Mouse (Mus musculus) mesoderm, embryonic 11.5 days (tissue): Measurements from ENCODE around the gene Nt5c2.

Experiments used
- DNase-seq: peaks from one replicate; pipeline ENCODE4 v3.0.0-alpha.2; 2012; ENCODE audit warnings: low read depth, low spot score

Gene Nt5c2

DNA sequence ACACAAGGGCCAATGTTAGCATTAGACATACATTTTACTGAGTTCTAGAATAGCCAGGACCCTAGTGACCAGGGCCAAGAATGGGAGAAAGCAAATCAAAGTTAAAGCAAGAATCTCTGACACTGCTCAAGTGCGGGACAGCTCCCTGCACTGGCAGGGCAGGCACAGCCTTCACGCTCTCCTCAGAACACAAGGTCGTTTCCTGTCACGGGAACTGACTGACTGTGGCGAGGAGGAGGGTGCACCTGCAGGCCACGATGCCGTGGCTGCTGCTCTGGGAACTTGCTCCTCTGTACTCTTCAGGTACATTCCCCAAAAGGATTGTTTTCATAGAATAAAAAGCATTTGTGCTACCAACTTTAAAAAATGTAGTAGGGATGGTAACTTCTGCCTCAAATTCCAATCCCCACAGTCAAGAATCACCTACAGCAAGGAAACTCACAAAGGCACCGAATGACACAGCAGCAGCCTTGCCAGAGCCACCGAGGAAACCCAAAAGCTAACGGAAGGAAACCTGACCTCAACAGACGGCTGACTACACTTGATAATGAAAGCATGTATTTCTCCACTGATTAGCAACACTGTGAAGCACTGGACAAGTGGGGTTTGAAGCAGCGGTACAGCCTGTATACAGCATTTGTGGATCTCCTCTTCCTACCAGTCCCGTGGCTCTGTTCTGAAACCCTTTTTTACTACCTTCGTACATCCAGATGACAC lies 127.0 kb downstream of the Nt5c2 start:
- DNase-seq = no peak

DNA sequence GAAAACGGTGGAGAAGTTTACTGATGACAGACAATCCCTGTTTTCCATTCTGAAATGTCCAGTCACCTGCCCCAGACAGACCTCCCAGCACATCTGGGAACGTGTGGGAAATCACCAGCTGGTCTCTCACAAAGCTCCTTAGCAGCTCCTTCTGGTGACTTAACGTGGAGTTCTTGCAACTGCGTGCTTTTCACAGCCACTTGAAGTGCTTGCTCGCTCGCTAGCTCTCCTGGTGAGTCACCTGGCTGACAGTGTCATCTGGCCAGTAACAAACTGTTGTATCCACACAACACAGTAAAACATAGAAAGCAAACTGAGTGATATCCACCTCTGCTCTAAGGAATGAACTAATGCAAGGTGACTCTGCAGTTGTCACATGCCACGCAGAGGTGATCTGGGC lies 128.1 kb downstream of the Nt5c2 start:
- no peak for DNase-seq

DNA sequence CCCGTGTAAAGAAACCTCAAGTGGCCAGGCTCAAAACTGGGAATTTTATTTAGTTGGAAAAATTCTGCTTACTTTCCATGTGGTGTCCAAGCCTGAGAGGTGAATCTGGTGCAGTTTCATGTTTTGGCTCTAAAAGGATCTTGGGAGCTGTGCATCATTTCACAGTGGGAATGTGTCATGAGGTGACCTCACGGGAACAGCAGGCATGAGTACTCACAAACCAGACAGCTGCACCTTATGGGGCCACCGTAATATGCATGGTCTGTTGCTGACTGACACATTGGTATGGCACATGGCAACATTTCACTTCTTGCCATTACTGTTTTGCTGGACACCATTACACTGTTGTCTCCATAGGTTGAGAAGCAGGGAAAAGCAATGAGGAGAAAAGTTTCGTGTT lies 129.6 kb downstream of the Nt5c2 start:
- no peak for DNase-seq

DNA sequence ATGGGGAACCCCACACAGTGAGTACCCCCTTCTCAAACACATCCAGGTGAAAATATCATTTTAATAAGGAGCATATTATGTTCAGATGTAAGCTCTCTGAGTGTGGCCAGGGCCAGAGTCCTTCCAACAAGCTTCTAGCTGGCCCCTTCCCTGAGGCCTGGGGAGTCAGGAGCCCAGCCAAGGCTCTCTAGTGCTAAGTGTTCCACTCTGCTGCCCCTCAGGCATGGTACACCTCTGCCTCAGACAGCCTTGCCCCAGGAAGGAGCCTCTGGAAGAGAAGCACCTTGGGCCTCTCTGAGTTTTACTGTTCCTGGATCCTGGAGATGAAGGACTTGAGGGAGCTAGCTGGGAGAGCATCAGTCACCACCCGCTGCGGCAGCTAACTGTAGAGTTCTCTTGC lies 135.1 kb downstream of the Nt5c2 start:
- DNase-seq = no peak

DNA sequence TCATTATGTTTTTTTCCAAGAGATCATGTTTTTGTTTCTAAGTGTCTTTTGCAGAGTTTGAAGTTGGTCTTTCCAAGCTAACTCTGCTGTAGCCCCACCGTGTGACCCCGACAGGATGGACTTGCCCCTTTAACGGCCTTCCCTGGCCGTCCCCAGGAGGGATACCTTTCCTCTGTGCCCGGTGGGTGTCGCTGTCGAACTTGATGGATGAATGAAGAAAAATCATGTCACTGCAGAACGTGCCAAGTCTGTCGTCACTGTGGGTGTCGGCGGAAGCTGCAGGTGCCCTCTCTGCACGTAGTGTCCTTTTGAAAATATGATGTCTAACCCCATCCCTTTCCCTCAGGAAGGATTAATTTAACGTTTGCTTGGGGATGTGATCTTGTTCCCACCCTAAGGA lies 136.6 kb downstream of the Nt5c2 start:
- DNase-seq = no peak

DNA sequence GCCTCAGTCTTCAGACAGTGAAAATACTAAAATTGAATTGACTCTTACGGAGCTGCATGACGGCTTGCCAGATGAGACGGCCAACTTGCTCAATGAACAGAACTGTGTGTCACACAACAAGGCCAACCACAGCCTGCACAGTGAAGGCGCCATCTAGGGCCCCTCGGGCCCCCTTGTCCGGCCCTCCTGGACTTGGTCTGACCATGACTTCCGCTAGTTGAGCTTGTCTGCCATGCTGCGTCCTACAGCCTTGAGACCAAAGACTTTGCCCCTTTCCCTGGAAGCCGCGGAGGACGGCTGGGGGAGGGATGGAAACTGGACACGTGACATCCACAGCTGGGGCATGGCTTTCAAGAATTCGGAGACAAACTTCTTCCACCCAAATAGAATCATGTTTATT lies 137.1 kb downstream of the Nt5c2 start:
- DNase-seq = no peak

DNA sequence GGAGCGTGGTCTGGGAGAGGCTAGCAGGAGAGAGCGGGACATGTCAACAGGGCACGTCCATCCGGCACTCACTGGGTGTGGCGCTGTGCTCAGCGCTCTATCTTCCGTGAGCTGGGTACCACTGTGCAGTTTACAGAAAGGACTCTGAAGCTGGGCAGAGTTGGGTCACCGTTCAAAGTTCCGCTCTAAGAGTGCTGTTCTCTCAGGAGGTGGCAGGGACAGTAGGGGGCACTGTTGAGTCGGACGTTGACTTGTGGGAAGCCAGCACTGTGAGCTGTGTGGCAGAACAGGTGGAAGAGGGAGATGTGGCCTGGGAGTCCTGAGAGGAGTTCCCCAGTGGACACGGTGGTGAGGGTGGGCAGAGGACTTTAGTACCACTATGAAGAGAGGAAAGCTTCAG lies 139.2 kb downstream of the Nt5c2 start:
- peak; percentile 80 for DNase-seq

DNA sequence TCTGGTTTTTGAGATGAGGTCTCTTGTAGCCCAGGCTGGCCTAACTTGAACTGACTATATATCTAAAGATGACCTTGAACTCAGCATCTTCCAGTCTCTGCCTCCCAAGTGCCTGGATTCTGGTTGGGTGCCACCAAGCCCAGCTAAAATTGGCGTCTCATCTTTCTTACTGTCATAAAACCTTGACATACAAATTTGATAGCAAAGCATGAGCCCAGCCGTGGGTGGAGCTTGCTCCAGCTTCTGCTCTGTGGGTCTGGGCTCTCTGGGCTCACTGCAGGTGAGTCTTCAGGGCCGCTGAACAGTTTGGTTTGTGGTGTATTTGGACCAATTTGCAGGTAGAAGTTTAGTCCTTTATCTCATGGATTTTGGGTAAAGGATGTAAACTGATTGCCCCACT lies 141.0 kb downstream of the Nt5c2 start:
- no peak for DNase-seq

DNA sequence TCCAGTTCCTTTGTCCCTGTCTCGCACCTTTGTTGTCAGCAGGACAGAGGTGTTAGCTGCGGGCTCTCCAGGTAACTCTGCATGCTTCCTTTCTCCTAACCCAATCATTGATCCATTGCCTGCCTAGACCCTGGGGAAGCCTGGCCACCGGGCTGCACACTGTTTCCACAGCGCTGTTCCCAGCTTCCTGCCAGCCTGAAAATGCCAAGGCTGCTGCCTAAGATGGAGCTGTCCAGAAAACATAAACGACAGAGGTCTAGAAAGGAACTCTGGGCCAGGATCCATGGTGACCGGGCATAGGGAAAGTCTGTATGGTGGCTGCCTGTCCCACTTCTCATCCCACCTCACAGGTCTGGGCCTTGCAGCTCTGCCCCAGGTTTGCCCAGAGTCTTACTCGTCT lies 143.3 kb downstream of the Nt5c2 start:
- DNase-seq = no peak

DNA sequence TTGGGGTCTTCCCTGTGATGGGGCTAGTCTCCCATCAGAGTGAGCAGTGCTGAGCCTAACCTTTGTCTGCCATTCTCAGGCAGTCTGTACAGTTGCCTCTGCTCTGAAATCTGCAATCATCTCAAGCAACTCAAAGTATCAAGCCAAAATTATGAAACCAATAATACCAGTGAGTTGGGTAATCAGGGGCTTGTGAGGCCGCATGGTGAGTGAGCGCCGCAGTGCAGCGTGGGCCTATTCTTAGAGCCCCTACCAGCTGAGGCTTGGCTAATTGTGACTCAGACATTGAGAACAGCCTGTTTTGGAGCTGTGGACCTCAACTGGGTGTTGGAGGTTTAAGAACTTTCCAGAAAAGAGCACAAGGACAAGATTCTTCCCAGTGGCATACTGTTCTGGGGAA lies 143.9 kb downstream of the Nt5c2 start:
- no peak for DNase-seq

DNA sequence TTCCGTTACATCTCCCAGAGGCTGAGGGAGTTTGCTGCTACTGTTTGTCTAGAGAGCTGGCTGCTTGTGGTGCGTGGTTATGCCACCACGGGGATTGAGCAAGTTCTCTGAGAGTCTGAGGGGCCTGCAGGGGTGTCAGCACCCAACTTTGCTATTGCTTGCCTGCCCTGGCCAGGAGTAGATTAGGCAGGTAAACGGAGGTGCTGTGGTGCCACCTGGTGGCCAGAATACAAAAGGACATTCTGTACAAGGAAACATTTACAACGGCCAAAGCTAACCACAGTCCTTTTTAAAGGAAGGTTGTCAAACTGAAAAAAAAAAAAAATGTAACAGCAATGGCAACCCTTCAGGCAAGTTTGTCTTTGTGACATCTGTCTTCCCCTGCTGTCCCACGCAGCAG lies 145.4 kb downstream of the Nt5c2 start:
- peak; percentile 84 for DNase-seq

DNA sequence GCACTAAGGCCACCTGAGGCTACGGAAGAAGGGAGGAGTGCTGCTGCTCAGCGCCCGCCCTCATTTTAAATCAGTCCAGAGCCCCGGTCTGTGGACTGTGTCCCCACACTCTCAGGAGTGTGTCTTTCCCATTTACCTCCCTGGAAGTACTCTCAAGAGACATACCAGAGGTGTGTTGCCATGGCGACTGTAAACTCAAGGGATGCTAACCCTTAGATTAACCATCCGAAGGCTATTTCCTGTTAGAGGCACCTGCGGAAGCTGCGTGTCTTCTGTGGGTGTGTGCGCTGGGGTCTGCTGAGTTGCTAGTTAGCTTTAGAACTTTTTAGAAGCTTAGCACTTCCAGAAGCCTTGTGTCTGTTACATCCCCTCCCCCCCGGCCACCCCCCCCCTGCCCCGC lies 145.9 kb downstream of the Nt5c2 start:
- no peak for DNase-seq

DNA sequence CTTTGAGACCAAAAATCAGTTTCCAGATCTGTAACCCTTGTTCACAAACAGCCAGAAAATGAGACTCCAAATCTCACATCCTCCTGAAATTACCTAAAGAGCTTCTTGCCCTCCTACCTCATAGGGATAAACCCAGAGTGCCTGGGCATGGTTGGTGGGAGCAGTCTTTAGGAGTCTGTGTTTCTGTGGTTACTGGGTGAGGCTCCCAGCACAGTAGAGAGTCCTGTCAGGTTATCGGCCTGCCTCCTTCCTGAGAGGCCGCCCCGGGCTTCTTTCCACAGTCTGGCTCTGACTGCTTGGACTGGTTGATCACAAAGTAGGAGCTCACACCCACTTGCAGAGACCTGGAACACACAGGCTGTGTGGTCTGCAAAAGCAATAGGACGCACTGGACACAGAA lies 149.6 kb downstream of the Nt5c2 start:
- DNase-seq = no peak

DNA sequence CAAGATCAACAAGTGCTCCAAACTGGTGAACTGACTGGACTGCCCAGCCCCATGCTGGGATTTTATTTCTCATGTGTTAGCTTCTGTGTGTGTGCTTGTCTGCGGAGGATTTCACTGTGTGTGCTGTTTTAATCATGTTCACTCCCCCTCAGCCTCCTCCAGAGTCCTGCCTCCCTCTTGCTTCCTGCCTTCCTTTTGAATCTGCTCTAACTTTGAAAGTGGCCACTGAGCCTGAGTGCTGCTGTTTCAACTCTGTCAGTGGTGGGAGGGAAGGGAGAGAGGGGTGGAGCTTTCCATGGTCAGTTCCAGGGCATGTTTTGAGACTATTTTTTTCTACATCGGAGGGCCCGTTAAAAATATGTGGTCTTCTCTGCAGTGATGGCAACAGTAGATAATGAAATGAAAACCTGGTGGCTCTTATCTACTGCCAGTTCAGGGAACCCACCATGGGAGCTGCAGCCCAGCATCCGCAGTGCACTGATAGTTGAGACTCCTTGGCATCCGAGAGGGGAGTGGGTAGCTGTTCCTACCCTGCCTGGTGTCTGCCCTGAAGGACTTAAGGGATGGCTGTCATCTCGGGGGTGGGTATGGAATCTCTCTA lies 150.1 kb downstream of the Nt5c2 start:
- no peak for DNase-seq

DNA sequence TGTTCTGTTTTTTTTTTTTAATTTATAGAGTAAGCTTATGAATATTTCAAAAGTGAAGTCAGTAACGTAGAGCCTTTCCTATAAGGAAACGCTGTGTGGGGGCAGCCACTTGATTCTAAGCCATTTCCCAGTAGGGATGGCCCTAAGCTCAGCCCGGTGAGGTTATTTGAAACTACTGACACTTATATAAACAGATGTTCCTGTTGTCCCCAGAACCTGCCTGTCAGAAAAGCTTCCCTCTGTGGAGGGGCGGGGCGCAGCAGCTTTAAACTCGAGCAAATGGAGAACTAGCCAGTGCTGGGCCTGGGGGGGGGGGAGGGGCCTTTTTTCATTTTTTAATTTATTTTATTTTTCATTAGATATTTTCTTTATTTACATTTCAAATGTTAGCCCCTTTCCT lies 150.9 kb downstream of the Nt5c2 start:
- DNase-seq = no peak

DNA sequence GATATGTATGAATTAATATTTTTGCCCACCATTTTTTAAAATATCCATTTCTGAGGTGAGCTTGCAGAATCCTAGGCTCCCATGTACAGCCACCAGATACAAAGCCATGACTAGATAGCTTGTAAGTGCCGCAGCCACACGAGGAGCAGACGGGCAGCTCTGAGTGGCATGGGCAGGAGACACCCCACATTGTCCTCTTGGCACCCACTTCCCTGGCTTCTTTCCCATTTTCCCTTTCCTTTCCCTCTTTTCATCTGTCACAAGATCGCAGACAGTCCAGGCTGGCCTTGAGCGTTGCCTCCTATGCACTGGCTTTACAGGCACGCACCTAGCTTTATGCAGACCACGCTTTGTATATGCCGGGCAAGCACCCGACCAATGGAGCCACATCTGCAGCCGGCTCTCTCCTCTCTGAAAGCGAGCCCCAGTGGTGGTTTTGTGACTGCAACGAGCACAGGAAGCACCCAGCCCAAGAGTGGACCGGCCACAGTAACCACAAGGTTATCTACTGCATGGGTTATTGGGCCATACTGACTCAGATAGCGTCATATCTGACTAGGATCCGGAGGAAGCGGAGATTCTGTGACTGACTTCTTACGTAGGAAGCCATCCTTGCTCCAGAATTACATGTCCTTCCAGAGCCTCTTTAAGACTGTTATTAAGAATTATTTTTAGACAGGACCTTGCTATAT lies 151.6 kb downstream of the Nt5c2 start:
- no peak for DNase-seq

DNA sequence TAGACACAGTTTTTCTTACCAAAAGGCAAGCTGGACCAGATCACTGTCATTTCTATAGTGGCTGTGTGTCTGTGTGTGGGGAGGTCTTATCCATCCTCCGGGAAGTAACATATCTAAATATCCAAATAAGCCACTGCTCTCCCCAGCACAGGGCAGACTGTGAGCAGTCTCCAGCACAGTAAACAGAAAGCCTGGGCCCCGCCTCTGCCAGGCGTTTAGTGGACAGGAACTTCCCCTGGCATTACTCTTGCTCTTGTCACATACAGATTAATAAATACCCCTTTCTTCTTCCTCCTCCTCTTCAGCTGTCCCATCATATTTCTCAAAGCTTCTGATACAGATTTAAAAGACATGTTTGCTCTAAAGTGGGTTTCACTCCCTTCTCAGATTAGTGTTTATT lies 152.4 kb downstream of the Nt5c2 start:
- no peak for DNase-seq

DNA sequence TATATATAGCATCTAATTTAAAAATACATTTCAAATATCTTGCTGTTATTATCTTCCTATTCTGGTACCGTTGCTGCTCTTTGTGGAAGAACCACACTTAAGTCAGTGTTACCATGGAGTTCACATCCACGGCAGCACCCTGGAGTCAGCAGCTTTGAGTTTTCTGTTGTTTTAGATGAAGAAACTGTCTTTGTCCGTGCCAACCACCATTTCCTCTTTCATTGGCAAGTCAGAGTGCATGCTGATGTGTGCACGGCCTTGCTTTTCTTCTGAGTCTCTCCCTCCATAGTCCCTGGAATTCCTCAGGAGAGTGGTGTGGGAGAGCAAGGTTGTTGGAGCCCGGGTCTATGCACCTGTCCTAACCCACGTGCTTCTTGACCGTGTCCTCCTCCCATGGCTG lies 156.8 kb downstream of the Nt5c2 start:
- DNase-seq = no peak

DNA sequence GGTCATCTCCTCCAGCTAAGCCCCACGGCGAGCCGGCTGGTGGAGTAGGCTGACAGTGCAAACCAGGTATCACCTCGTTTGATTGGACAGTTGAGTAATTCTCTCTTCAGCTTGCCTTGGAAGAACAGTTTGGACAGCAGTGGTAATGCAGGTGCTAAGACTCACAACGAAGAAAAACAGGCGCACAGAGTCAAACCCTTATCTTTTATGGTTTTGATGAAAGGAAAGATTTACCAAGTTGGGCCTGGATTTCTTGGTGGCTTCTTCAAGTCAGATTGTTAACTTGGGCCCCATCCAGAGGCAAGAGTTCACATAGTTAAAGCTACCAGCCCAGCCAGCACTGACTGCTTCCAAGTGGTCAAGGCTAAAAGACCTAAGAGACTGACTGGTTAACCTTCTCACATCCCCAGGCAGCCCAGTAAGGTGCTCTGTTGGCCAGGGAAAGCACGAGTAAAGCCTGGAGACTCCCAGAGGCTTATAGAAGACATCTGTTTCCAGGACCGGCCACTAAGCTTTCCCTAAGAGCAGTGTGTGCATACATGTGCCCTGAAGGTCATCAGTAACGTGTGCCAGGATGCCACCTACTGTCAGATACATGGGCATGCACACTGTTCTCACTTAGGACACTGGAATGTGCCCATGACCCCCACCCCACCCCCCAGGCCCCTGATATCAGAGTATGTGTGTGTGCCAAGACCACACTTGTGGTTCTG lies 157.5 kb downstream of the Nt5c2 start:
- no peak for DNase-seq

DNA sequence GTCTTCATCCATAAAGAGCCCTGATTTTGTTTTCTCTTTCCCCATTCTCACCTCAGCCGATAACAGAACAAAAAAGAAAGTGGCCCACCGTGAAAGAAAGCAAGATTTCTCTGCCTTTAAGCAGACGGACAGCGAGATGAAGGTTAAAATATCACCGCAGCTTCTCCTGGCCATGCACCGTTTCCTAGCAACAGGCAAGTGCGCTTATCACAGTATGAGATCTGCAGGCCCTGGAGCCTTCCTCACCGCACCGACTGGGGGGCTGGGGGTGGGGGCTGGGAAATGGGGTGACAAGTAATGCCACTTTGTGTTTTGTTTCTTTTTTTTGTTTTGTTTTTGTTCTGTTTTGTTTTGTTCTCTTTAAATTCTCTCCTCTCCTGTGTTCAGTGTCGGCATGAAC lies 158.2 kb downstream of the Nt5c2 start:
- no peak for DNase-seq

DNA sequence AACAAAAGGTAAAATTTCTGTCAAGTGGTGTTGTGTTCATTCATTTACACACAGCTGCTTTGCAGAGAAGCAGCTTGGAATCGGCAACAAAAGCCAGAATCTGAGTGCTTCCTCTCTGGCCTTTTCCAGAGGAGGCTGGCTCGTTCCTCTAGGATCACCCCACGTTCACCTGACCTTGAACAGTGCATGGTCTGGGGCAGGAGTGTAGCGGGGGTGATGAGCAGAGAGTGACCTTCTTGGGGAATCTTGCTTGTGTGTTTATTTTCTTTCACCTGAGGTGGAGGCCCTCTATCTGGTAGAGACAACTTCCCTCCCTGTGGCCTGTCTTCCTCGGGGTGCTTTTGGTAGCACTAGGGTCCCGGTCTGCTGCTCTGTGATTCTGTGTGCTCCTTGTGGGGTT lies 158.7 kb downstream of the Nt5c2 start:
- DNase-seq = no peak

DNA sequence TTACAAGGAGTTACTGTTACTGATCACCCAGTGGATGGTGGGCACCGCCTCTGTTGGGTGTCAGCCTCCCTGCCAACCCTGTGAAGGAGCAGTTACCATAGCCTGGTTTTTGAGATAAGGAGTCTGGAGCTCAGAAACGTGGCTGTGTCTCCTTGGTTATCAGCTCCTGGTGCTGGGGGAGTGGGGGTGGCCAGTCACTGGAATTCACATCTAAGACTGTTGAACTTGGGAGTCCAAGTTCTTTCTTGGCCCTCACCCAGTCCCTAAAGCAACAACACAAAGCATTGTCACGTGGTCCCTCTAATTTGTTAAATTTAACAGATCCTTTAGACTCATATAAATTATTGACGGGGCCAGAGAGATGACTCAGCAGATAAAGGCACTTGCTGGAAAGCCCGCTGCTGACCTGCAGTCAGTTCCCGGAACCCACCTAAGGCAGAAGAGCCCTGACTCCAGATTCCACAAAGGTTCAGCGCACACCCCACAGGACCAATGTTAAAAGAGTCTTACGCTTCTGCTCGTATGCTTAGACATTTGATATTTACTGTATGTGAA lies 165.4 kb downstream of the Nt5c2 start:
- DNase-seq = no peak
